Mouse (Mus musculus): ENCODE measurements at regions not wholly inside any gene's neighbourhood (a gene's known extent, or its start where the extent isn't known, plus 50 kb on each side); places are given as distances from the start of the nearest gene placed in this dataset.

GRCm38 (mm10) chr3:137482546-137482945 lies 138.9 kb upstream of the Ddit4l start:
- DNase-seq (ENCODE audit: low spot score in 2 of 2), result no peak

- no peak for DNase-seq (ENCODE audit: low spot score in 2 of 2)
Measured at GRCm38 (mm10) chr3:137482971-137483370, 138.4 kb upstream of the Ddit4l start.

GRCm38 (mm10) chr3:137489592-137489991 lies 131.8 kb upstream of the Ddit4l start:
- DNase-seq (ENCODE audit: low spot score in 2 of 2), result no peak

GRCm38 (mm10) chr3:137491508-137492019 lies 129.8 kb upstream of the Ddit4l start:
- no peak for DNase-seq (ENCODE audit: low spot score in 2 of 2)

GRCm38 (mm10) chr3:137498343-137498742 lies 123.1 kb upstream of the Ddit4l start:
- no peak for DNase-seq (ENCODE audit: low spot score in 2 of 2)

GRCm38 (mm10) chr3:137511283-137511682 lies 110.1 kb upstream of the Ddit4l start:
- no peak for DNase-seq (ENCODE audit: low spot score in 2 of 2)

- DNase-seq (ENCODE audit: low spot score in 2 of 2), result no peak
Measured at GRCm38 (mm10) chr3:137512411-137512810, 109.0 kb upstream of the Ddit4l start.

GRCm38 (mm10) chr3:137513026-137513425 lies 108.4 kb upstream of the Ddit4l start:
- peak in 1 of 2 experiments; percentile 2 for DNase-seq (ENCODE audit: low spot score in 2 of 2)

GRCm38 (mm10) chr3:137514238-137514637 lies 107.2 kb upstream of the Ddit4l start:
- no peak for DNase-seq (ENCODE audit: low spot score in 2 of 2)

- DNase-seq (ENCODE audit: low spot score in 2 of 2), result no peak
Measured at GRCm38 (mm10) chr3:137517433-137517832, 104.0 kb upstream of the Ddit4l start.

GRCm38 (mm10) chr3:137520191-137520590 lies 101.2 kb upstream of the Ddit4l start:
- no peak for DNase-seq (ENCODE audit: low spot score in 2 of 2)

GRCm38 (mm10) chr3:137525606-137526575 lies 95.5 kb upstream of the Ddit4l start:
- DNase-seq (ENCODE audit: low spot score in 2 of 2), result no peak

- no peak for DNase-seq (ENCODE audit: low spot score in 2 of 2)
Measured at GRCm38 (mm10) chr3:137529592-137529960, 91.8 kb upstream of the Ddit4l start.

GRCm38 (mm10) chr3:137529961-137530609 lies 91.3 kb upstream of the Ddit4l start:
- no peak for DNase-seq (ENCODE audit: low spot score in 2 of 2)

- DNase-seq (ENCODE audit: low spot score in 2 of 2), result no peak
Measured at GRCm38 (mm10) chr3:137541666-137542065, 79.7 kb upstream of the Ddit4l start.

GRCm38 (mm10) chr3:137542343-137542742 lies 79.1 kb upstream of the Ddit4l start:
- no peak for DNase-seq (ENCODE audit: low spot score in 2 of 2)

GRCm38 (mm10) chr3:137547414-137547877 lies 74.0 kb upstream of the Ddit4l start:
- no peak for DNase-seq (ENCODE audit: low spot score in 2 of 2)

GRCm38 (mm10) chr3:137547938-137548337 lies 73.5 kb upstream of the Ddit4l start:
- DNase-seq (ENCODE audit: low spot score in 2 of 2), result no peak

GRCm38 (mm10) chr3:137550708-137551107 lies 70.7 kb upstream of the Ddit4l start:
- no peak for DNase-seq (ENCODE audit: low spot score in 2 of 2)

- DNase-seq (ENCODE audit: low spot score in 2 of 2), result no peak
Measured at GRCm38 (mm10) chr3:137552472-137553336, 68.7 kb upstream of the Ddit4l start.

GRCm38 (mm10) chr3:137560851-137561449 lies 60.5 kb upstream of the Ddit4l start:
- no peak for DNase-seq (ENCODE audit: low spot score in 2 of 2)

All from urinary bladder, adult 18-20 months (tissue).